Mouse (Mus musculus): ENCODE data around the gene Serpinf1. TPM values are rescaled to one million over a fixed set of nuclear protein-coding genes. Genes with fewer than 3 reads are reported as not detected.

The Serpinf1 gene
- polyA plus RNA-seq (2014; fragmentation: Nextera tagmentation; extraction: Ambion mirVana) = 53.6 and 69.3 TPM in 2 replicates

GRCm38 (mm10) chr11:75422013-75422792 lies at the start of gene Serpinf1:
Gene Serpinf1 (minus strand): TSS chr11:75422701.
- Histone ChIP-seq H3K27ac (ENCODE audit: low read depth, low read length) (no peak within 1 kb of the TSS), H3K4me3 (ENCODE audit: low read depth, low read length) (peak within 1 kb of the TSS; percentile 15; the same call in 1 of the 2 replicates), H3K9ac (ENCODE audit: low read length) (no peak within 1 kb of the TSS), H3K4me1 (replicated peaks; ENCODE audit: control insufficient read depth, insufficient read depth, low read length) (no peaks in the 10 kb centered on the region; the same call in 1 of the 2 replicates), H3K9me3 (ENCODE audit: control insufficient read depth, low read length) (no peaks in the 10 kb centered on the region), H3K27me3 (ENCODE audit: control insufficient read depth, insufficient read depth, low read length) (no peaks in the 10 kb centered on the region), H3K36me3 (ENCODE audit: control insufficient read depth, insufficient read depth, low read length) (no peaks in the 10 kb centered on the region), H3K4me2 (ENCODE audit: low read depth, low read length, severe bottlenecking) (peak within 1 kb of the TSS; percentile 31; the same call in 1 of the 2 replicates)
- no peak for ATAC-seq (replicated peaks; ENCODE audit: low FRiP score)
- WGBS = 51% methylated on average over 10 of the region's 10 CpGs
- no peak for DNase-seq (ENCODE audit: low spot score)

- DNase-seq (ENCODE audit: low spot score) (no peak), ATAC-seq (replicated peaks; ENCODE audit: low FRiP score) (no peak)
- 87% methylated on average over 3 of the region's 3 CpGs for WGBS
- Histone ChIP-seq H3K27ac (ENCODE audit: low read depth, low read length) (no peak overlapping the region), H3K9me3 (ENCODE audit: control insufficient read depth, low read length) (no peaks in the 10 kb centered on the region), H3K4me2 (ENCODE audit: low read depth, low read length, severe bottlenecking) (no peak overlapping the region), H3K9ac (ENCODE audit: low read length) (no peak overlapping the region), H3K27me3 (ENCODE audit: control insufficient read depth, insufficient read depth, low read length) (no peaks in the 10 kb centered on the region), H3K4me3 (ENCODE audit: low read depth, low read length) (no peak overlapping the region), H3K36me3 (ENCODE audit: control insufficient read depth, insufficient read depth, low read length) (no peaks in the 10 kb centered on the region), H3K4me1 (replicated peaks; ENCODE audit: control insufficient read depth, insufficient read depth, low read length) (0 out of 2 replicates have a peak, but pooled peaks cover 2% of the 10 kb centered on the region)
Measured at GRCm38 (mm10) chr11:75470675-75471074, 48.2 kb upstream of the Serpinf1 start.

- H3K4me3 ChIP-seq (ENCODE audit: low read depth, low read length) = no peak overlapping the region
- no peak overlapping the region for H3K9ac ChIP-seq (ENCODE audit: low read length)
- H3K36me3 ChIP-seq (ENCODE audit: control insufficient read depth, insufficient read depth, low read length) = no peaks in the 10 kb centered on the region
- no peaks in the 10 kb centered on the region for H3K9me3 ChIP-seq (ENCODE audit: control insufficient read depth, low read length)
- ATAC-seq (replicated peaks; ENCODE audit: low FRiP score) = no peak
- 89% methylated on average over 4 of the region's 4 CpGs for WGBS
- DNase-seq (ENCODE audit: low spot score) = no peak
- H3K27ac ChIP-seq (ENCODE audit: low read depth, low read length) = no peak overlapping the region
- no peaks in the 10 kb centered on the region for H3K27me3 ChIP-seq (ENCODE audit: control insufficient read depth, insufficient read depth, low read length)
- 0 out of 2 replicates have a peak, but pooled peaks cover 2% of the 10 kb centered on the region for H3K4me1 ChIP-seq (replicated peaks; ENCODE audit: control insufficient read depth, insufficient read depth, low read length)
- no peak overlapping the region for H3K4me2 ChIP-seq (ENCODE audit: low read depth, low read length, severe bottlenecking)
Measured at GRCm38 (mm10) chr11:75469261-75469660, 46.8 kb upstream of the Serpinf1 start.

- no peak for DNase-seq (ENCODE audit: low spot score)
- Histone ChIP-seq H3K4me2 (ENCODE audit: low read depth, low read length, severe bottlenecking) (peak overlapping the region; percentile 65), H3K4me1 (replicated peaks; ENCODE audit: control insufficient read depth, insufficient read depth, low read length) (0 out of 2 replicates have a peak, but pooled peaks cover 2% of the 10 kb centered on the region), H3K27me3 (ENCODE audit: control insufficient read depth, insufficient read depth, low read length) (no peaks in the 10 kb centered on the region), H3K4me3 (ENCODE audit: low read depth, low read length) (peak overlapping the region; percentile 25), H3K9me3 (ENCODE audit: control insufficient read depth, low read length) (no peaks in the 10 kb centered on the region), H3K9ac (ENCODE audit: low read length) (peak overlapping the region; percentile 55; the same call in 1 of the 2 replicates), H3K36me3 (ENCODE audit: control insufficient read depth, insufficient read depth, low read length) (no peaks in the 10 kb centered on the region), H3K27ac (ENCODE audit: low read depth, low read length) (no peak overlapping the region)
- no peak for ATAC-seq (replicated peaks; ENCODE audit: low FRiP score)
- WGBS = 60% methylated on average over 7 of the region's 7 CpGs
Measured at GRCm38 (mm10) chr11:75468410-75468809, 45.9 kb upstream of the Serpinf1 start.

- 19% methylated on average over 19 of the region's 19 CpGs for WGBS
- DNase-seq (ENCODE audit: low spot score) (peak; percentile 64), ATAC-seq (replicated peaks; ENCODE audit: low FRiP score) (peak; percentile 51; the same call in 1 of the 2 replicates)
- Histone ChIP-seq H3K4me1 (replicated peaks; ENCODE audit: control insufficient read depth, insufficient read depth, low read length) (peaks cover 7% of the 10 kb centered on the region; the same call in 1 of the 2 replicates), H3K4me3 (ENCODE audit: low read depth, low read length) (peak overlapping the region; percentile 25), H3K9ac (ENCODE audit: low read length) (peak overlapping the region; percentile 55), H3K27me3 (ENCODE audit: control insufficient read depth, insufficient read depth, low read length) (no peaks in the 10 kb centered on the region), H3K9me3 (ENCODE audit: control insufficient read depth, low read length) (no peaks in the 10 kb centered on the region), H3K27ac (ENCODE audit: low read depth, low read length) (no peak overlapping the region), H3K36me3 (ENCODE audit: control insufficient read depth, insufficient read depth, low read length) (no peaks in the 10 kb centered on the region), H3K4me2 (ENCODE audit: low read depth, low read length, severe bottlenecking) (peak overlapping the region; percentile 65)
Measured at GRCm38 (mm10) chr11:75467512-75468215, 45.2 kb upstream of the Serpinf1 start.

GRCm38 (mm10) chr11:75466731-75467505 lies 44.4 kb upstream of the Serpinf1 start:
- over 99% methylated on average over 4 of the region's 4 CpGs for WGBS
- Histone ChIP-seq H3K27me3 (ENCODE audit: control insufficient read depth, insufficient read depth, low read length) (no peaks in the 10 kb centered on the region), H3K9me3 (ENCODE audit: control insufficient read depth, low read length) (no peaks in the 10 kb centered on the region), H3K27ac (ENCODE audit: low read depth, low read length) (no peak overlapping the region), H3K4me2 (ENCODE audit: low read depth, low read length, severe bottlenecking) (no peak overlapping the region), H3K4me1 (replicated peaks; ENCODE audit: control insufficient read depth, insufficient read depth, low read length) (peaks cover 14% of the 10 kb centered on the region), H3K9ac (ENCODE audit: low read length) (no peak overlapping the region), H3K36me3 (ENCODE audit: control insufficient read depth, insufficient read depth, low read length) (no peaks in the 10 kb centered on the region), H3K4me3 (ENCODE audit: low read depth, low read length) (no peak overlapping the region)
- DNase-seq (ENCODE audit: low spot score) (no peak), ATAC-seq (replicated peaks; ENCODE audit: low FRiP score) (no peak)

GRCm38 (mm10) chr11:75465051-75465450 lies 42.5 kb upstream of the Serpinf1 start:
- Histone ChIP-seq H3K27me3 (ENCODE audit: control insufficient read depth, insufficient read depth, low read length) (no peaks in the 10 kb centered on the region), H3K4me3 (ENCODE audit: low read depth, low read length) (no peak overlapping the region), H3K9ac (ENCODE audit: low read length) (no peak overlapping the region), H3K9me3 (ENCODE audit: control insufficient read depth, low read length) (no peaks in the 10 kb centered on the region), H3K27ac (ENCODE audit: low read depth, low read length) (no peak overlapping the region), H3K36me3 (ENCODE audit: control insufficient read depth, insufficient read depth, low read length) (no peaks in the 10 kb centered on the region), H3K4me1 (replicated peaks; ENCODE audit: control insufficient read depth, insufficient read depth, low read length) (peaks cover 17% of the 10 kb centered on the region), H3K4me2 (ENCODE audit: low read depth, low read length, severe bottlenecking) (no peak overlapping the region)
- 81% methylated on average over 6 of the region's 6 CpGs for WGBS
- ATAC-seq (replicated peaks; ENCODE audit: low FRiP score) (no peak), DNase-seq (ENCODE audit: low spot score) (no peak)

GRCm38 (mm10) chr11:75464417-75464816 lies 41.9 kb upstream of the Serpinf1 start:
- Histone ChIP-seq H3K4me1 (replicated peaks; ENCODE audit: control insufficient read depth, insufficient read depth, low read length) (peaks cover 17% of the 10 kb centered on the region), H3K4me2 (ENCODE audit: low read depth, low read length, severe bottlenecking) (no peak overlapping the region), H3K36me3 (ENCODE audit: control insufficient read depth, insufficient read depth, low read length) (no peaks in the 10 kb centered on the region), H3K27ac (ENCODE audit: low read depth, low read length) (no peak overlapping the region), H3K4me3 (ENCODE audit: low read depth, low read length) (no peak overlapping the region), H3K9ac (ENCODE audit: low read length) (no peak overlapping the region), H3K9me3 (ENCODE audit: control insufficient read depth, low read length) (no peaks in the 10 kb centered on the region), H3K27me3 (ENCODE audit: control insufficient read depth, insufficient read depth, low read length) (no peaks in the 10 kb centered on the region)
- ATAC-seq (replicated peaks; ENCODE audit: low FRiP score) (no peak), DNase-seq (ENCODE audit: low spot score) (no peak)
- 87% methylated on average over 6 of the region's 6 CpGs for WGBS

All from forebrain, embryonic 11.5 days (tissue).